Mouse (Mus musculus) heart, embryonic 10.5 days (tissue): ENCODE measurements around the gene Rabep2. TPM values are rescaled to one million over a fixed set of nuclear protein-coding genes. Genes with fewer than 3 reads are reported as not detected.
"Not testable (repeated sequence)": the region's sequence is repeated elsewhere in the genome, so short reads cannot be mapped to it uniquely, and the experiment has no call there.

ENCODE experiments used
- DNase-seq: peaks from one replicate; pipeline ENCODE4 v3.0.0-alpha.2; 2017; ENCODE audit warnings: low spot score
- H3K27ac ChIP-seq: fragments of 300-500 bp; sonication (generic); 2 replicates; pipeline ENCODE4 v1.5.1; 2016; ENCODE audit warnings: mild to moderate bottlenecking
- H3K27me3 ChIP-seq: fragments of 300-500 bp; sonication (generic); 2 replicates; pipeline ENCODE4 v1.6.1; 2016; ENCODE audit warnings: mild to moderate bottlenecking; ENCODE audit not compliant: poor library complexity, insufficient read depth, severe bottlenecking
- H3K36me3 ChIP-seq: fragments of 300-500 bp; sonication (generic); 2 replicates; pipeline ENCODE4 v1.6.1; 2016; ENCODE audit warnings: mild to moderate bottlenecking, moderate library complexity
- H3K4me1 ChIP-seq: fragments of 300-500 bp; sonication (generic); 2 replicates; pipeline ENCODE4 v1.6.1; 2016; ENCODE audit warnings: mild to moderate bottlenecking
- H3K4me3 ChIP-seq: fragments of 300-500 bp; sonication (generic); 2 replicates; pipeline ENCODE4 v1.5.1; 2016; ENCODE audit warnings: mild to moderate bottlenecking, moderate library complexity
- H3K9me3 ChIP-seq: fragments of 300-500 bp; sonication (generic); 2 replicates; pipeline ENCODE4 v1.6.1; 2016; ENCODE audit warnings: mild to moderate bottlenecking, moderate library complexity
- WGBS: fragments of 180-500 bp; shearing (Covaris S2); methylation state at CpG from one replicate; pipeline ENCODE4 v1.1.7; 2016; 5-methylcytosine and 5-hydroxymethylcytosine counted together
- polyA plus RNA-seq: library from polyadenylated mRNA; unstranded; fragments of >200 nt; fragmentation: Nextera tagmentation; extraction: Ambion mirVana; gene quantifications from 2 replicates; pipeline ENCODE4 v1.2.1, GENCODE M21; 2016

Rabep2 gene
- polyA plus RNA-seq, 1 experiment from 2014 or later: 25.8 TPM

DNA sequence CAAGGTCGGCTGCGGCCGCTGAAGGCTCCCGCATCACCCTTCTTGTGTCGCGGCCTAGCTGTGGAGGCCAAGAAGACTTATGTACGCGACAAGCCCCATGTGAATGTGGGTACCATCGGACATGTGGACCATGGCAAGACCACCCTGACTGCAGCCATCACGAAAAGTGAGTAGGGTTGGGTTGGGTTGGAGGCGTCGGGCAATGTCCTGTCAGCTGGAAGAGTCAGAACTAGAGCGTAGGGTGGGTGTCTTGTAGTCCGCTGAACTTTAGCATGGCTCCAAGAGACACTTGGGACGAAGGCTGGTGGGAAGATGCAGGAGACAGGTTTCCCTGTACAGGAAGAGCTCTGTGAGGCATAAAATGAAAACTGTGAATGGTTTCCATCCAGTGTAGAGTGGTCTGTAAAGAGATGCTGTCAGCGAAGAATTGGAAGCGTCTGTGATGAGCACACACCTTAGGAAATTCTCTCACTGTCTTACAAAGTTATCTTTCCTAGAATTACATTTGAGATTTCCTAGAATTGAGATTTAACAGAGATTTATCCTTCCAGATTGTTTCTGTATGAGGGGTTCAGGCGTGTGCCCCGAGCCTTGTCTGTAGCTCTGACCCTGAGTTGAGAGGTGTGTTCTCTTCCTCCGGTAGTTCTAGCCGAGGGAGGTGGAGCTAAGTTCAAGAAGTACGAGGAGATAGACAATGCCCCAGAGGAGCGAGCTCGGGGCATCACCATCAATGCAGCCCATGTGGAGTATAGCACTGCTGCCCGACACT, 59.2 kb downstream of the Rabep2 start:
- Histone ChIP-seq H3K4me3 (peak overlapping the region; percentile 81), H3K27ac (peak overlapping the region; percentile 84; the same call in 1 of the 2 replicates), H3K36me3 (peaks cover 42% of the 10 kb centered on the region), H3K4me1 (peaks cover 11% of the 10 kb centered on the region)
- not testable (repeated sequence) for H3K9me3 ChIP-seq, H3K27me3 ChIP-seq
- 14% methylated on average over 25 of the region's 25 CpGs for WGBS
- peak; percentile 70 for DNase-seq

DNA sequence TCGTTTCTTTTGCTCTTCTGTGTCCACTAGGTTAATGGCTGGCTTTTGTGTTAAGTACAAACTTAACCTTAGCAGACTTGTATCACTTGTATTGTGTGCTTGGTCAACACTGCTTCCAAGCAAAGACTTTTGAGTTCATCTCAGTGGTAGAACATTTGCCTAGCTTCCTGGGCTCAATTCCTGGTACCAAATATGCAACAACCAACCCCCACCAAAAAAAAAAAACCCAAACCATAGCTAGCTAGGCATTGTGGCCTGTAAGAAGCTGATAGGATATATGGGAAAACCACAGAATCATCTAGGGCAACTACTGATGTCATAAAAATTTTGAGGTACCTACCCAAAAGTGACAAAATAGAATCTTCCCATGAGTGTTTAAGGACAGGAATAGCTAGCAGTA, 62.4 kb downstream of the Rabep2 start:
- no peak overlapping the region for H3K4me3 ChIP-seq

DNA sequence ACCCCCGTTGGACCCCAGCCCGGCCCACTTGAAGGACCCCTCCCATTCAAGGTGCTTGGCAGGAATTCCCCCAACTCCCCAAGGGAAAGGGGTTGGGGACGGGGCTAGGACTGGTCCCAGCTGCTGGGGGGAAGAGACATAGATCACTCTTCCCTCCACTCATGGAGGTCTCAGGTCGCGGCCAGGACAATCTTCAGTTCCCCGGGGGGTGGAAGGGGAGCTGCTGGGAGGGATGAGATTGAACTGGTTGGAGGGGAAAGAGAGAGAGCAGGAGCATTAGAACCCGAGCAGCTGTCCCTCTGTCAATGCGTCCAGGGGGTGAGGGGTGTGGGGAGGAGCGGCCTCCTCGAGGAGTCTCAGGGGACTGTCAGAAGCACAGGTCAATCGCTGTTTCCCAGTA, 63.4 kb downstream of the Rabep2 start:
- Histone ChIP-seq H3K27me3 (no peaks in the 10 kb centered on the region), H3K4me1 (peaks cover 7% of the 10 kb centered on the region), H3K4me3 (no peak overlapping the region), H3K27ac (no peak overlapping the region), H3K9me3 (no peaks in the 10 kb centered on the region), H3K36me3 (peaks cover 84% of the 10 kb centered on the region)
- WGBS: 59% methylated on average over 11 of the region's 11 CpGs
- DNase-seq: no peak

More for the DNA sequence above, 62.4 kb downstream of the Rabep2 start:
- Histone ChIP-seq H3K27ac (no peak overlapping the region), H3K36me3 (peaks cover 74% of the 10 kb centered on the region), H3K9me3 (no peaks in the 10 kb centered on the region), H3K4me1 (peaks cover 7% of the 10 kb centered on the region), H3K27me3 (no peaks in the 10 kb centered on the region)
- no peak for DNase-seq
- WGBS: 75% methylated on average over 1 of the region's 1 CpGs

DNA sequence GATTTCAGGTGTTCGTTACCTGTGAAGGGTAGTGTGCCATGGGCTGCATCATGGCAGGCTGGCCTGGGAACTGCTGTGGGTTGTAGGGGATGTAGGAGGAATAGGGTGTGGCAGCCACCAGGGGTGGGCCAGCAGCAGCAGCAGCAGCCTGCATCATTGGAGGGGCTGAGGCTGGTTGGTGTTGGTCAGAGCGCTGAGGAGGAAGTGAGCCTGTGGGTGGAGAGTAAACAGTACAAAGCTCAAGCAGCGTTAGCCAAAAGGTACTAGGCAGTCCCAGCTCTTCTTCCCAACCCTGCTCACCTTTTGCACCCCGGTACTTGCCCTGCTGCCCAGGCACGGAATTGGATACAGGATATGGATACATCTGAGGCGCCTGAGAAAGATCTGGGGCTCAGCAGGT, 65.6 kb downstream of the Rabep2 start:
- no peaks in the 10 kb centered on the region for H3K27me3 ChIP-seq
- H3K4me3 ChIP-seq: no peak overlapping the region
- no peaks in the 10 kb centered on the region for H3K4me1 ChIP-seq
- H3K36me3 ChIP-seq: peaks cover 97% of the 10 kb centered on the region
- no peak overlapping the region for H3K27ac ChIP-seq
- 96% methylated on average over 6 of the region's 6 CpGs for WGBS
- H3K9me3 ChIP-seq: no peaks in the 10 kb centered on the region
- DNase-seq: no peak

DNA sequence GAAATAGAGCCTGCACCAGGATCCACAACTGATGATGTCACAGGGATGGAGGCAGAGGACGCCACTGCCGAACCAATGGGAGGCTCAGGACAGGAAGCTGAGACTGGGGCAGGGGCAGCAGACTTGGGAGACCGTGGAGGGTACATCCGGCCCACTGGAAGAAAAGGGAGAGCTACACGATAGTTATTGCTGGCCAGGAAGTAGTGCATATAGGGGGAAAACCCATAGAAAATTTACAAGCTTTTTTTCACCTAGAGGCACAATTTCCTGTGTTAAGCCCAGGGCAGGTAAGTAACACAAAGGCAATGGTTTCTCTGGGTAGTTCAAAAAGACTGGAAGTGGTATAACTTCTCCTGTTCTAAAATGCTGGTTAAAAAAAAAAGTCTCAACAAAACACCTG, 67.9 kb downstream of the Rabep2 start:
- no peak for DNase-seq
- Histone ChIP-seq H3K27me3 (no peaks in the 10 kb centered on the region), H3K36me3 (peaks cover 97% of the 10 kb centered on the region), H3K4me1 (peaks cover 6% of the 10 kb centered on the region; the same call in 1 of the 2 replicates), H3K27ac (no peak overlapping the region), H3K4me3 (no peak overlapping the region), H3K9me3 (no peaks in the 10 kb centered on the region)
- WGBS: 90% methylated on average over 5 of the region's 5 CpGs

DNA sequence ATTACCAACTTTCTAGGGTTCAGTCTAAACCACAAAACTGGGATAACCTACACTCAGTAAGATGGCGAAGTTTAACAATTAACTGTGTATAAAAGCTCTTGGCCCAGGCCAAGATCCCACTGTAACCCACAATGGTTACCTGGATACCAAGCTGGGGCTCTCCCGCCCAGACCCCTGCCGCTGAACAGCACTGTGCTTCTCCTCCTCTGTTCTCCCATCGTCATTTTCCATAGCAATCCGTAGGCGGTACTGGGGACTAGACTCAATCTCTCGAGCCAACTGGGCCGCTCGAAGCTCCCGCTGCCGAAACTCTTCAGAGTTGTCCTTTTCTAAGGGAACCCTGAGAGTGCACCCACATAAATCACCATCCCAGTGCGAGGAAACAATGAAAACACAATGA, 69.4 kb downstream of the Rabep2 start:
- 94% methylated on average over 12 of the region's 12 CpGs for WGBS
- no peak overlapping the region for H3K27ac ChIP-seq

More for the DNA sequence above, 69.4 kb downstream of the Rabep2 start:
- DNase-seq: no peak
- Histone ChIP-seq H3K27me3 (no peaks in the 10 kb centered on the region), H3K4me3 (no peak overlapping the region), H3K4me1 (peaks cover 6% of the 10 kb centered on the region; the same call in 1 of the 2 replicates), H3K36me3 (peaks cover 83% of the 10 kb centered on the region), H3K9me3 (no peaks in the 10 kb centered on the region)

Other genes starting within 250 kb of the Rabep2 start
- gene Xpo6, start 228.3 kb upstream of the Rabep2 start, polyA plus RNA-seq: 42.9 and 57.5 TPM in 2 replicates
- 16.3 and 33.5 TPM in 2 replicates for gene Sbk1, start 156.1 kb upstream of the Rabep2 start, polyA plus RNA-seq
- 4.3 and 6.3 TPM in 2 replicates for gene Lat, start 59.2 kb upstream of the Rabep2 start, polyA plus RNA-seq
- gene Spns1, start 51.3 kb upstream of the Rabep2 start, polyA plus RNA-seq: 58.2 and 58.9 TPM in 2 replicates
- 1.5 and 1.6 TPM in 2 replicates for gene Nfatc2ip, start 32.0 kb upstream of the Rabep2 start, polyA plus RNA-seq
- gene Cd19, start 13.9 kb upstream of the Rabep2 start, polyA plus RNA-seq: not detected in 2 replicates
- 6.8 and 9.5 TPM in 2 replicates for gene Atp2a1, start 34.3 kb downstream of the Rabep2 start, polyA plus RNA-seq
- 46.3 and 47.1 TPM in 2 replicates for gene Sh2b1, start 46.7 kb downstream of the Rabep2 start, polyA plus RNA-seq
- 199 and 204 TPM in 2 replicates for gene Tufm, start 58.6 kb downstream of the Rabep2 start, polyA plus RNA-seq
- gene Atxn2l, start 74.7 kb downstream of the Rabep2 start, polyA plus RNA-seq: 43.6 and 52.3 TPM in 2 replicates
- gene Eif3c, start 137.7 kb downstream of the Rabep2 start, polyA plus RNA-seq: 155 and 179 TPM in 2 replicates
- 0.18 and 0.23 TPM in 2 replicates for gene Apobr, start 156.2 kb downstream of the Rabep2 start, polyA plus RNA-seq
- gene Cln3, start 157.1 kb downstream of the Rabep2 start, polyA plus RNA-seq: 19.8 and 23.3 TPM in 2 replicates
- gene Il27, start 166.2 kb downstream of the Rabep2 start, polyA plus RNA-seq: not detected in 2 replicates
- gene Nupr1, start 202.1 kb downstream of the Rabep2 start, polyA plus RNA-seq: 0.75 and 1.2 TPM in 2 replicates
- 36.6 and 44.3 TPM in 2 replicates for gene Sgf29, start 220.6 kb downstream of the Rabep2 start, polyA plus RNA-seq
- 0.34 and 0.94 TPM in 2 replicates for gene Sult1a1, start 247.7 kb downstream of the Rabep2 start, polyA plus RNA-seq